Mouse (Mus musculus): ENCODE results near the gene Ankrd54.

- no peak for TF ChIP-seq CTCF (IDR thresholded peaks at IDR 0.05)
- TF ChIP-seq EP300 (IDR thresholded peaks at IDR 0.05) = no peak
Measured at GRCm38 (mm10) chr15:79028823-79029484, 33.7 kb downstream of the Ankrd54 start.

Measured in lung, postnatal 0 days (tissue).